Mouse (Mus musculus): Measurements from ENCODE around the gene Tmpo.

Gene Tmpo

GRCm38 (mm10) chr10:91180761-91181460, at the start of gene Tmpo:
Gene Tmpo (minus strand): TSS chr10:91181315.
- DNase-seq: no peak

GRCm38 (mm10) chr10:91230400-91230799, 49.3 kb upstream of the Tmpo start:
- no peak for DNase-seq

GRCm38 (mm10) chr10:91229518-91229961, 48.4 kb upstream of the Tmpo start:
- peak; percentile 16 for DNase-seq

- no peak for DNase-seq
Measured at GRCm38 (mm10) chr10:91228924-91229517, 47.9 kb upstream of the Tmpo start.

- DNase-seq: no peak
Measured at GRCm38 (mm10) chr10:91227034-91227433, 45.9 kb upstream of the Tmpo start.

- DNase-seq: no peak
Measured at GRCm38 (mm10) chr10:91222398-91223236, 41.5 kb upstream of the Tmpo start.

- DNase-seq: no peak
Measured at GRCm38 (mm10) chr10:91208899-91209667, 28.0 kb upstream of the Tmpo start.

GRCm38 (mm10) chr10:91208461-91208860, 27.3 kb upstream of the Tmpo start:
- no peak for DNase-seq

GRCm38 (mm10) chr10:91207275-91207674, 26.2 kb upstream of the Tmpo start:
- DNase-seq: no peak

GRCm38 (mm10) chr10:91205632-91206031, 24.5 kb upstream of the Tmpo start:
- no peak for DNase-seq

GRCm38 (mm10) chr10:91200581-91200980, 19.5 kb upstream of the Tmpo start:
- DNase-seq: no peak

GRCm38 (mm10) chr10:91199238-91199780, 18.2 kb upstream of the Tmpo start:
- no peak for DNase-seq

- no peak for DNase-seq
Measured at GRCm38 (mm10) chr10:91197704-91198103, 16.6 kb upstream of the Tmpo start.

- no peak for DNase-seq
Measured at GRCm38 (mm10) chr10:91196778-91197177, 15.7 kb upstream of the Tmpo start.

GRCm38 (mm10) chr10:91195680-91196079, 14.6 kb upstream of the Tmpo start:
- no peak for DNase-seq

GRCm38 (mm10) chr10:91195091-91195490, 14.0 kb upstream of the Tmpo start:
- DNase-seq: no peak

- peak; percentile 51 for DNase-seq
Measured at GRCm38 (mm10) chr10:91191851-91192250, 10.7 kb upstream of the Tmpo start.

GRCm38 (mm10) chr10:91189476-91189875, 8.4 kb upstream of the Tmpo start:
- no peak for DNase-seq

GRCm38 (mm10) chr10:91188684-91189287, 7.7 kb upstream of the Tmpo start:
- DNase-seq: no peak

GRCm38 (mm10) chr10:91187872-91188271, 6.8 kb upstream of the Tmpo start:
- DNase-seq: peak; percentile 81

GRCm38 (mm10) chr10:91187349-91187748, 6.2 kb upstream of the Tmpo start:
- peak; percentile 15 for DNase-seq

- DNase-seq: no peak
Measured at GRCm38 (mm10) chr10:91185721-91186120, 4.6 kb upstream of the Tmpo start.
